Mouse (Mus musculus) adrenal gland, adult 8-10 months (tissue): ENCODE results near the gene Olfr31. TPM values are rescaled to one million over a fixed set of nuclear protein-coding genes. Genes with fewer than 3 reads are reported as not detected.

ENCODE experiments used
- DNase-seq: peaks from one replicate; pipeline ENCODE4 v3.0.0; 2022
- total RNA-seq, 4 experiments: library from RNA; stranded (reverse); gene quantifications; 2 replicates each; pipeline ENCODE4 v1.2.4; 2022

The Olfr31 gene
- total RNA-seq: not detected

- no peak for DNase-seq
Measured at GRCm38 (mm10) chr14:14322528-14322927, at the start of gene Olfr31. Olfr31 (plus strand) TSS chr14:14322828.

- DNase-seq: peak; percentile 28
Measured at GRCm38 (mm10) chr14:14294426-14294825, 28.2 kb upstream of the Olfr31 start.

- no peak for DNase-seq
Measured at GRCm38 (mm10) chr14:14308938-14309337, 13.7 kb upstream of the Olfr31 start.

GRCm38 (mm10) chr14:14309416-14309815 is 13.2 kb upstream of the Olfr31 start:
- DNase-seq: no peak

- DNase-seq: peak; percentile 88
Measured at GRCm38 (mm10) chr14:14345113-14345871, 22.7 kb downstream of the Olfr31 start.

GRCm38 (mm10) chr14:14345948-14346812 is 23.6 kb downstream of the Olfr31 start, which contains the start of gene Il3ra:
Il3ra (plus strand) TSS chr14:14346275.
- DNase-seq: peak; percentile 65

GRCm38 (mm10) chr14:14346813-14347100 is 24.1 kb downstream of the Olfr31 start:
- no peak for DNase-seq

GRCm38 (mm10) chr14:14347151-14347835 is 24.7 kb downstream of the Olfr31 start:
- no peak for DNase-seq

- no peak for DNase-seq
Measured at GRCm38 (mm10) chr14:14347836-14348621, 25.4 kb downstream of the Olfr31 start.

GRCm38 (mm10) chr14:14348674-14349401 is 26.2 kb downstream of the Olfr31 start:
- no peak for DNase-seq

GRCm38 (mm10) chr14:14349485-14350262 is 27.0 kb downstream of the Olfr31 start:
- no peak for DNase-seq

- no peak for DNase-seq
Measured at GRCm38 (mm10) chr14:14350263-14351147, 27.9 kb downstream of the Olfr31 start.

GRCm38 (mm10) chr14:14351148-14351455 is 28.5 kb downstream of the Olfr31 start:
- DNase-seq: no peak

- no peak for DNase-seq
Measured at GRCm38 (mm10) chr14:14351721-14352590, 29.3 kb downstream of the Olfr31 start.

GRCm38 (mm10) chr14:14352606-14353005 is 30.0 kb downstream of the Olfr31 start:
- no peak for DNase-seq

- no peak for DNase-seq
Measured at GRCm38 (mm10) chr14:14353081-14353732, 30.6 kb downstream of the Olfr31 start.

GRCm38 (mm10) chr14:14353740-14354510 is 31.3 kb downstream of the Olfr31 start:
- DNase-seq: no peak
